Mouse (Mus musculus) olfactory bulb, adult 2 months (tissue): ENCODE measurements around the gene Klhl1.

Experiments
- CTCF ChIP-seq: fragments of 200-500 bp; IDR thresholded peaks from 2 replicates; pipeline ENCODE4 v1.5.1; 2012; ENCODE audit warnings: low read depth, mild to moderate bottlenecking, low read length, moderate library complexity; ENCODE audit not compliant: insufficient read depth
- POLR2A ChIP-seq: fragments of 200-500 bp; IDR thresholded peaks from 2 replicates; pipeline ENCODE4 v1.6.1; 2012; ENCODE audit warnings: mild to moderate bottlenecking, low read depth, low read length, moderate library complexity; ENCODE audit not compliant: insufficient read depth

DNA sequence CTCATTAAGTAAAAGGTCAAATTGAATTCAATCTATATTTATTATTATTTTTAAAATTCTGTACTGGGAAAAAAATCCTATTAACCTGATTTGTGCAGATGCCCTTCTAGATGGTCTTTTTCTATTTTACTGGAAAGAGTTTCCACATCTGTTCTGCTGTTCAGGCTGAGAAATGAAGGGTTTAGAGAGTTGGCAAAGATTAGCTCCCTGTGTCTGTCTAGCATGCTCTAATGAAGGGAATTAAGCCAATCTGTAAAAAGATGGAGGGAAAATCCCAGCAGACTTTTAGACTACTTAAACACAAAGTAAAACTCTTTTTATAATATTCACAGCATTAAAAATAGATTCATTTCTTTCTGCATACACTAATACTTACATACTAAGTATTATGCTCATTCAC is 47.6 kb downstream of the Klhl1 start:
- TF ChIP-seq CTCF (no peak), POLR2A (no peak)
